Mouse (Mus musculus): ENCODE measurements around the gene Poc1a.

DNA sequence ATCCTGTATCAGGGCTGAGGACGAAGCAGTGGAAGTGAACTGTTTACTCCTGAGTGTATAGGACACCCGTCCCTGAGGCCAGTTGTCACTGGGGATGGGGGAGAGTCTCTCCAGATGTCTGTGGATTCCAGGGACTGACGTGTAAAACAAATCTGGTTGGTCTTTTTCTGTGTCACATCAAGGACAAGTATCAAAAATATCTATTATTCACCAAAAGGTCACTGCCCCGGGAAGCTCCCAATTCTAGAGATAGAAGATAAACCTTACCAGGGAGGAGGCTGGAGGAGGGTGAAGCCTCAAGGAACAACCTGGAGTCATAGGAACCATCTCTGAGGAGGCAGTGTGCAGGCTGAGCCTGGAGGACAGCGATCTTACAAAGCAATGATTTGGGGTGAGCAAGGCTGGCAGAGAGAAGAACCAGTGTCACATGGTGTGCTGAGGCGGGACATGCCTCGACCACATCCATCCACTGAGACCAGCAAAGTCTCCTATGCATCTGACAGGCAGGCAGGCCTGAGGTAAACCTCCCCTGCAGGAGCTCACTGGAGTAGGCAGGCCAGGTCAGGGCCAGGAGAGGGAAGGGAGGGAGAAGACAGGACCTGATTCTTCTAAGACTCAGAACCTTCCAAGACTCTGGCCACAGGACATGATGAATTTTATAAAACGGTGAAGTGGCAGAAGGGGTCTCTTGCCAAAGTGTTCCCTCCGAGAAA lies 11.6 kb upstream of the Poc1a start:
- TF ChIP-seq POLR2A (IDR thresholded peaks at IDR 0.05; ENCODE audit: extremely low read depth, insufficient read depth, low read length) (no peak), CTCF (IDR thresholded peaks at IDR 0.05; ENCODE audit: extremely low read depth, insufficient read depth, low read length) (no peak)
